15 mouse cellular contexts compared by ENCODE assay signal in genomic region chrX:32224989-32225388, GRCm38 (mm10). TPM values are rescaled to one million over a fixed set of nuclear protein-coding genes. Genes with fewer than 3 reads are reported as not detected.
"Had no signal": no experiment of that assay in that cellular context is flagged by ENCODE, and none has a peak within 500 bp of the region (broad histone marks: within the 10 kb centered on the region; RNA-seq: fewer than 3 reads in every experiment).

No protein-coding gene starts in this region.

RNA-seq across cellular contexts. Expression of gene Btbd35f2, which starts 53.2 kb away (rescaled TPM):
- total RNA-seq: gastrocnemius, adult 2 months; gastrocnemius, postnatal 10 days; gastrocnemius, postnatal 25 days; gastrocnemius, postnatal 4 days; granulocyte monocyte progenitor cell, adult 5-6 weeks; heart, adult 2 months; heart, postnatal 14 days; heart, postnatal 4 days; layer of hippocampus, adult 18-20 months; layer of hippocampus, adult 8-10 months; layer of hippocampus, postnatal 10 days; layer of hippocampus, postnatal 25 days; left cerebral cortex, adult 2 months; left cerebral cortex, postnatal 14 days; left cerebral cortex, postnatal 36 days had no signal
